Mouse (Mus musculus) heart, embryonic 13.5 days (tissue): ENCODE results near the gene Irf4. TPM values are rescaled to one million over a fixed set of nuclear protein-coding genes. Genes with fewer than 3 reads are reported as not detected.

Source experiments
- ATAC-seq: fragments of 200-750 bp; cut with Nextera tagmentation; 2 replicates; pipeline ENCODE4 v1.8.0; 2017; ENCODE audit warnings: moderate TSS enrichment; ENCODE audit not compliant: insufficient number of reproducible peaks, low FRiP score, low TSS enrichment; ENCODE audit errors: extremely low read depth
- H3K27ac ChIP-seq: fragments of 300-500 bp; sonication (generic); replicated peaks from 2 replicates; pipeline ENCODE4 v1.5.1; 2015; ENCODE audit warnings: moderate library complexity, mild to moderate bottlenecking, inconsistent platforms
- H3K27me3 ChIP-seq: fragments of 300-500 bp; sonication (generic); replicated peaks from 2 replicates; pipeline ENCODE4 v1.6.1; 2015; ENCODE audit warnings: mild to moderate bottlenecking, inconsistent platforms
- H3K36me3 ChIP-seq: fragments of 300-500 bp; sonication (generic); 2 replicates; pipeline ENCODE4 v1.6.1; 2015; ENCODE audit warnings: mild to moderate bottlenecking, inconsistent platforms
- H3K4me1 ChIP-seq: fragments of 300-500 bp; sonication (generic); 2 replicates; pipeline ENCODE4 v1.6.1; 2015; ENCODE audit warnings: inconsistent platforms
- H3K4me2 ChIP-seq: fragments of 300-500 bp; sonication (generic); 2 replicates; pipeline ENCODE4 v1.6.1; 2015; ENCODE audit warnings: inconsistent platforms, mild to moderate bottlenecking, moderate library complexity
- H3K4me3 ChIP-seq: fragments of 300-500 bp; sonication (generic); 2 replicates; pipeline ENCODE4 v1.5.1; 2015; ENCODE audit warnings: moderate library complexity, mild to moderate bottlenecking, inconsistent platforms
- H3K9ac ChIP-seq: fragments of 300-500 bp; sonication (generic); 2 replicates; pipeline ENCODE4 v1.6.1; 2015; ENCODE audit warnings: inconsistent platforms, mild to moderate bottlenecking, moderate library complexity
- H3K9me3 ChIP-seq: fragments of 300-500 bp; sonication (generic); 2 replicates; pipeline ENCODE4 v1.6.1; 2016; ENCODE audit warnings: inconsistent platforms
- WGBS: fragments of 180-500 bp; shearing (Covaris S2); methylation state at CpG from one replicate; pipeline ENCODE4 v1.1.7; 2015; ENCODE audit warnings: mixed read lengths; 5-methylcytosine and 5-hydroxymethylcytosine counted together
- polyA plus RNA-seq: library from polyadenylated mRNA; unstranded; fragments of >200 nt; fragmentation: Nextera tagmentation; extraction: Ambion mirVana; gene quantifications from 2 replicates; pipeline ENCODE4 v1.2.1, GENCODE M21; 2015

Gene Irf4
- polyA plus RNA-seq, 1 experiment from 2014 or later, result 0.05 TPM

GRCm38 (mm10) chr13:30809240-30809639 is 60.2 kb downstream of the Irf4 start:
- WGBS, result 88% methylated on average over 7 of the region's 7 CpGs
- no peaks in the 10 kb centered on the region for H3K27me3 ChIP-seq
- peaks cover 15% of the 10 kb centered on the region for H3K36me3 ChIP-seq
- ATAC-seq, result no peak
- H3K9ac ChIP-seq, result no peak overlapping the region
- H3K4me1 ChIP-seq, result no peaks in the 10 kb centered on the region
- no peak overlapping the region for H3K4me2 ChIP-seq
- no peak overlapping the region for H3K4me3 ChIP-seq
- no peaks in the 10 kb centered on the region for H3K9me3 ChIP-seq
- no peak overlapping the region for H3K27ac ChIP-seq

DNA sequence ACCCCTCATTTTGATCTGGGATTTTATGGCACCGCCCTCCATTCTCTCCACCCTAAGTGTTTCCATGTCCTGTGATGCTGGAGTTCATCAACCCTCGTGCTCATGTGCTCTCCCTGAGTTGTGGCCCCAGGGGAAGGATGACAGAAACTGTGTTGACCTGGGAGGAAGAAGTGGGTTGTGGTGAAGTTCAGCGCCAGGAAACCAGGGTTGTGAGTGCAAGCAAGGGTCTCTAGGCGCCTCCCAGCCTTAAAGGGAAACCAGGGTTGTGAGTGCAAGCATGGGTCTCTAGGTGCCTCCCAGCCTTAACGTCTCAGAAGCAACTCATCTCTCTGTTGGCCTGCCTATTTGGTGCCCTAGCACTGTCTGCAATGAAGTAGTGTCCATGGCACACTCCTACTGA is 64.4 kb downstream of the Irf4 start:
- 85% methylated on average over 5 of the region's 5 CpGs for WGBS
- H3K27ac ChIP-seq, result no peak overlapping the region

DNA sequence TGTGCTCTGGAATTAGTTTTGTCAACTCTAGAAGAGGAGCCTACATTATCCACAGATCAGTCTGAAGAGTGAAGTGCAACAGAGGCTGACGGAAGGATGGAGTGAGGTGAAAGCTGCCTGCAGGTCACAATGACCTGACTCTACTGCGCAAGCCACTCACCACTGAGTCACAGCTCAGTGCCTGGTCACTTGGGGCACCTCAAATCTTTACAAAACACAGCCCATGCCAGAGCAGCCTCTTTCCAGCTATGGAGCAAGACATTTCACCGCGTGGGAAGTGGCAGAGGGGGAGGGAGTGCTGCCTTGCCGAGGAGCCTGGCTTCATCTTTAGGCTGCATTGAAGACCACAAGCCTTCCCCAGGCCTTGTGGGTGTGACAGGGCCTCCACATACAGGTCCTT is 65.2 kb downstream of the Irf4 start:
- no peaks in the 10 kb centered on the region for H3K27me3 ChIP-seq
- no peaks in the 10 kb centered on the region for H3K9me3 ChIP-seq
- H3K9ac ChIP-seq, result no peak overlapping the region
- H3K36me3 ChIP-seq, result peaks cover 60% of the 10 kb centered on the region
- no peak overlapping the region for H3K4me2 ChIP-seq
- no peak overlapping the region for H3K4me3 ChIP-seq
- 78% methylated on average over 5 of the region's 5 CpGs for WGBS
- no peak for ATAC-seq
- no peak overlapping the region for H3K27ac ChIP-seq
- H3K4me1 ChIP-seq, result no peaks in the 10 kb centered on the region

More for the DNA sequence above, 64.4 kb downstream of the Irf4 start:
- H3K36me3 ChIP-seq, result peaks cover 53% of the 10 kb centered on the region
- no peak overlapping the region for H3K9ac ChIP-seq
- no peaks in the 10 kb centered on the region for H3K27me3 ChIP-seq
- no peaks in the 10 kb centered on the region for H3K9me3 ChIP-seq
- ATAC-seq, result no peak
- no peak overlapping the region for H3K4me2 ChIP-seq
- H3K4me1 ChIP-seq, result no peaks in the 10 kb centered on the region
- H3K4me3 ChIP-seq, result no peak overlapping the region

Other genes with a start within 250 kb of the Irf4 start
- 504 and 574 TPM in 2 replicates for gene Uqcrfs1, start 203.9 kb upstream of the Irf4 start, polyA plus RNA-seq
- 17.2 and 18.5 TPM in 2 replicates for gene Dusp22, start 89.2 kb upstream of the Irf4 start, polyA plus RNA-seq
- not detected in 2 replicates for gene Hus1b, start 198.5 kb downstream of the Irf4 start, polyA plus RNA-seq
- 20.1 and 20.9 TPM in 2 replicates for gene Exoc2, start 224.9 kb downstream of the Irf4 start, polyA plus RNA-seq
- gene Gm5447, start 225.0 kb downstream of the Irf4 start, polyA plus RNA-seq, result not detected in 2 replicates